Mouse (Mus musculus): ENCODE data around the gene Ctbp1. TPM values are rescaled to one million over a fixed set of nuclear protein-coding genes. Genes with fewer than 3 reads are reported as not detected.

Gene Ctbp1
- 43.7 TPM for polyA plus RNA-seq (2014; fragmentation: Illumina TruSeq; extraction: RNeasy Lipid Tissue Mini Kit (QIAGEN cat#74804); ENCODE audit: low read depth, low replicate concordance)

GRCm38 (mm10) chr5:33274953-33275454 lies at the start of gene Ctbp1:
TSS of gene Ctbp1 (minus strand) at chr5:33274994.

GRCm38 (mm10) chr5:33218081-33218480 lies 56.7 kb downstream of the Ctbp1 start, which contains the start of gene Spon2:
TSS of gene Spon2 (minus strand) at chr5:33218455.

Other genes with a start within 250 kb of the Ctbp1 start
- gene Slc5a1, start 170.8 kb downstream of the Ctbp1 start, polyA plus RNA-seq (2014; fragmentation: Illumina TruSeq; extraction: RNeasy Lipid Tissue Mini Kit (QIAGEN cat#74804); ENCODE audit: low read depth, low replicate concordance) = 103 TPM
- 1.8 TPM for gene Spon2, start 56.5 kb downstream of the Ctbp1 start, polyA plus RNA-seq (2014; fragmentation: Illumina TruSeq; extraction: RNeasy Lipid Tissue Mini Kit (QIAGEN cat#74804); ENCODE audit: low read depth, low replicate concordance)
- 58.5 TPM for gene Maea, start 60.5 kb upstream of the Ctbp1 start, polyA plus RNA-seq (2014; fragmentation: Illumina TruSeq; extraction: RNeasy Lipid Tissue Mini Kit (QIAGEN cat#74804); ENCODE audit: low read depth, low replicate concordance)
- 38.7 TPM for gene Uvssa, start 103.6 kb upstream of the Ctbp1 start, polyA plus RNA-seq (2014; fragmentation: Illumina TruSeq; extraction: RNeasy Lipid Tissue Mini Kit (QIAGEN cat#74804); ENCODE audit: low read depth, low replicate concordance)
- gene Nkx1-1, start 159.0 kb upstream of the Ctbp1 start, polyA plus RNA-seq (2014; fragmentation: Illumina TruSeq; extraction: RNeasy Lipid Tissue Mini Kit (QIAGEN cat#74804); ENCODE audit: low read depth, low replicate concordance) = not detected

All from sigmoid colon, adult 10 weeks (tissue).